Mouse (Mus musculus) limb, embryonic 13.5 days (tissue): Measurements from ENCODE around the gene Rom1. TPM values are rescaled to one million over a fixed set of nuclear protein-coding genes. Genes with fewer than 3 reads are reported as not detected.

Experiments
- ATAC-seq: fragments of 200-750 bp; cut with Nextera tagmentation; 2 replicates; pipeline ENCODE4 v1.8.0; 2017; ENCODE audit warnings: low read depth, moderate number of reproducible peaks, moderate TSS enrichment; ENCODE audit not compliant: low FRiP score
- H3K27ac ChIP-seq: fragments of 300-500 bp; sonication (generic); 2 replicates; pipeline ENCODE4 v1.5.1; 2015; ENCODE audit warnings: inconsistent platforms, mild to moderate bottlenecking, moderate library complexity
- H3K27me3 ChIP-seq: fragments of 300-500 bp; sonication (generic); 2 replicates; pipeline ENCODE4 v1.6.1; 2015; ENCODE audit warnings: mild to moderate bottlenecking, inconsistent platforms
- H3K36me3 ChIP-seq: fragments of 300-500 bp; sonication (generic); 2 replicates; pipeline ENCODE4 v1.6.1; 2015; ENCODE audit warnings: inconsistent platforms, mild to moderate bottlenecking, moderate library complexity
- H3K4me1 ChIP-seq: fragments of 300-500 bp; sonication (generic); 2 replicates; pipeline ENCODE4 v1.6.1; 2015; ENCODE audit warnings: inconsistent platforms
- H3K4me2 ChIP-seq: fragments of 300-500 bp; sonication (generic); replicated peaks from 2 replicates; pipeline ENCODE4 v1.6.1; 2015; ENCODE audit warnings: inconsistent platforms, mild to moderate bottlenecking, moderate library complexity
- H3K4me3 ChIP-seq: fragments of 300-500 bp; sonication (generic); 2 replicates; pipeline ENCODE4 v1.5.1; 2015; ENCODE audit warnings: moderate library complexity, mild to moderate bottlenecking, inconsistent platforms
- H3K9ac ChIP-seq: fragments of 300-500 bp; sonication (generic); 2 replicates; pipeline ENCODE4 v1.6.1; 2015; ENCODE audit warnings: mild to moderate bottlenecking, inconsistent platforms
- H3K9me3 ChIP-seq: fragments of 300-500 bp; sonication (generic); 2 replicates; pipeline ENCODE4 v1.6.1; 2016; ENCODE audit warnings: inconsistent platforms
- WGBS: fragments of 180-500 bp; shearing (Covaris S2); methylation state at CpG from one replicate; pipeline ENCODE4 v1.1.7; 2015; 5-methylcytosine and 5-hydroxymethylcytosine counted together
- polyA plus RNA-seq: library from polyadenylated mRNA; unstranded; fragments of >200 nt; fragmentation: Nextera tagmentation; extraction: Ambion mirVana; gene quantifications from 2 replicates; pipeline ENCODE4 v1.2.1, GENCODE M21; 2015

The Rom1 gene
- polyA plus RNA-seq, 1 experiment from 2014 or later, result 3.2 TPM

DNA sequence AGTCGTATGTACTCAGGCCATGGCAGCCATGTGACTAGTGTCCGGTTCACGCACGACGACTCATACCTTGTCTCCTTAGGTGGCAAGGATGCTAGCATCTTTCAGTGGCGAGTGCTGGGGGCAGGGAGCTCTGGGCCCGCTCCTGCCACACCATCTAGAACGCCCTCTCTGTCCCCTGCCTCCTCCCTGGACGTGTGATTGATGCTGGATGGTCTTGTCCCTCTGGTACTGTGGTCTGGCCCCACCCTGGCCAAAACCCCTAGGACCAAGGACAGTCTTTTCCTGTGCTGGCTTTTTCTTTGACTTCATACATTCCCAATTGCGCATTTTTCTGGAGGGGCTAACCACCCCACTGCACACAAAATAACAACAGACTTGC lies 12.0 kb upstream of the Rom1 start:
- H3K27me3 ChIP-seq, result no peaks in the 10 kb centered on the region
- peak overlapping the region; percentile 97 for H3K4me3 ChIP-seq
- H3K27ac ChIP-seq, result peak overlapping the region; percentile 99
- H3K4me2 ChIP-seq, result peak overlapping the region; percentile 73
- H3K9me3 ChIP-seq, result no peaks in the 10 kb centered on the region
- H3K36me3 ChIP-seq, result peaks cover 62% of the 10 kb centered on the region
- peak overlapping the region; percentile 100 for H3K9ac ChIP-seq
- ATAC-seq, result peak; percentile 25
- WGBS, result 31% methylated on average over 10 of the region's 10 CpGs
- H3K4me1 ChIP-seq, result peaks cover 40% of the 10 kb centered on the region

DNA sequence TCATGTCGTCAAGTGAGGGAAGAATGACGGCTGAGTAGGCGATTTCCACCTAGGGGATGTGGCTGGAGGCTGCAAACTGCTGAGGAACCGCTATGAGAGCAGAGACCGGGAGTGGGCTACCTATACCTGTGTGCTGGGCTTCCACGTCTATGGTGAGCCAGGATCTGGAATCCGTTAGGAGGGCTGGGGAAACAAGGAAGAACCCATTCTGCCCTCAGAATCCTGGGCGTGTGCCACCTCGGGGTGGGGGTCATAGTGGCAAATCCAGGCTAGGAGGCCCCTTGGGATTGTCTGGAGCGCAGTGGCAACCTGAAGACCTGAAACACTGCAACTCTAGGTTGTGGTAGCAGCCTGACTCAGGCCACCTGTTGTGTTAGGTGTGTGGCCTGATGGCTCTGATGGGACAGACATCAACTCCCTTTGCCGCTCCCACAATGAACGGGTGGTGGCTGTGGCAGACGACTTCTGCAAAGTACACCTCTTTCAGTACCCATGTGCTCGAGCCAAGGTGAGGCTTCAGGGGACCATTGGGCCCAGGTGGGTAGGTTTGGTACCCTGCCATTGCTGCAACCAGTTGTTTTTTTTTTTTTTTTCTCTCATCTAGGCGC lies 11.5 kb upstream of the Rom1 start:
- 72% methylated on average over 15 of the region's 15 CpGs for WGBS
- H3K4me2 ChIP-seq, result peak overlapping the region; percentile 73
- peak overlapping the region; percentile 99; the same call in 1 of the 2 replicates for H3K27ac ChIP-seq
- H3K9ac ChIP-seq, result peak overlapping the region; percentile 100
- H3K9me3 ChIP-seq, result no peaks in the 10 kb centered on the region
- H3K36me3 ChIP-seq, result peaks cover 61% of the 10 kb centered on the region
- no peak for ATAC-seq
- peak overlapping the region; percentile 97 for H3K4me3 ChIP-seq
- H3K4me1 ChIP-seq, result peaks cover 40% of the 10 kb centered on the region
- no peaks in the 10 kb centered on the region for H3K27me3 ChIP-seq

DNA sequence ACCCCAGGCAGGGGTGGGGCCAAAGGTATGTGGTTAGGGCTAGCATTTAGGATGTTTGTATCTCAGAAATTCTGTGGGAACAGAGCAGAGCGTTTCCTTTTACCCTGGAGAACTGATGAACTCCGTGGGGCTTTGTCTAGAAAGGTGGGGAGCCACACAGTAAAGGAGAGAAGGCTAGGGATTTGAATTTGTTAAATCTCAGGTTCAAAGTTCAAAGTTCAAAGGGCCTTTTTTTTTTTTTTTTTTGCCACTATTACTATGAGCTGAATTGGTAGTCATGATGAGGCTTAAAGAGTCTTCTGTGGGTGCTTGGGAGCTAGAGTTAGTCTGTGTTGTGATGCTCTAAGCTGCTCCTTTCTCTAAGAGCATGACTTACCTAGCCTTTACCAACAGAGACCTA lies 7.6 kb upstream of the Rom1 start:
- peaks cover 14% of the 10 kb centered on the region for H3K4me1 ChIP-seq
- peaks cover 71% of the 10 kb centered on the region for H3K36me3 ChIP-seq
- H3K4me3 ChIP-seq, result no peak overlapping the region
- no peak overlapping the region for H3K27ac ChIP-seq
- ATAC-seq, result no peak
- H3K27me3 ChIP-seq, result no peaks in the 10 kb centered on the region
- no peak overlapping the region for H3K4me2 ChIP-seq
- H3K9me3 ChIP-seq, result no peaks in the 10 kb centered on the region
- 86% methylated on average over 2 of the region's 2 CpGs for WGBS
- no peak overlapping the region for H3K9ac ChIP-seq

DNA sequence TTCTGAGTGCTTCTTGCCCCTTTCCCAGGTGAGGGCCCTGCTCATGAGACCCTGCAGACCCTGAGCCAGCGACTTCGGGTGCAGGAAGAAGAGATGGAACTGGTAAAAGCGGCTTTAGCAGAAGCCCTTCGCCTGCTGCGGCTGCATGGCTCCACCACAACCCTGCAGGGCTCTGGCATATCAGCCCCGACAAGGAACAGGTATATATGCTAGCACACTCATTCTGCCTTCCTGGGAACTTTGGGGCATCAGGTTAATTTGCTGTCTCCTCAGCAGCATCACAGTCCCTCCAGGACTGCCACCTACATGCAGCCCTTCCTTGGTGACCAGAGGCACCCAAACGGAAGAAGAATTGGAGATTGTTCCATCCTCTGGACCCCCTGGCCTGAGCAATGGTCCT lies 1.6 kb upstream of the Rom1 start:
- no peaks in the 10 kb centered on the region for H3K9me3 ChIP-seq
- H3K4me1 ChIP-seq, result peaks cover 11% of the 10 kb centered on the region
- H3K4me3 ChIP-seq, result peak overlapping the region; percentile 80
- WGBS, result 73% methylated on average over 7 of the region's 7 CpGs
- H3K27ac ChIP-seq, result no peak overlapping the region
- ATAC-seq, result no peak
- peak overlapping the region; percentile 91 for H3K9ac ChIP-seq
- peak overlapping the region; percentile 72 for H3K4me2 ChIP-seq
- H3K27me3 ChIP-seq, result no peaks in the 10 kb centered on the region
- peaks cover 62% of the 10 kb centered on the region for H3K36me3 ChIP-seq

DNA sequence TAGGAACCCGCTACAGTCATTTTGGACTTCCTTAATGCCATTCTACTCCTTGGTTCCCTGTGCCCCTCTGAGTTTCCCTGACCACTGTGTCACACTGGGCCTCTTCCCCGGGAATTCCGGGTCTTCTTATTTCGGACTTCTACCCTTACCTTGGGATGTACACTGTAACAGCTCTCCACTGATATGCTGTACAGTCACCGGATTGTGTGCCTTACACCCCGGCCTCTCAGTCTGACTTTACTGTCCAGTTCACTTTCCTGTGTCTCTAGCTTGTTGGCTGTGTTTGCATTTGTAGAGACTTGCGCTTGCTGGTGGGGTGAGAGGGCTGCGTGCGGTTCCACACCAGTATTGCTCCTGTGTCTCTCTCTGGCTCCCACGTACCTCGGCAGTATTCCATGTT lies 961 bp upstream of the Rom1 start:
- WGBS, result 7% methylated on average over 11 of the region's 11 CpGs

DNA sequence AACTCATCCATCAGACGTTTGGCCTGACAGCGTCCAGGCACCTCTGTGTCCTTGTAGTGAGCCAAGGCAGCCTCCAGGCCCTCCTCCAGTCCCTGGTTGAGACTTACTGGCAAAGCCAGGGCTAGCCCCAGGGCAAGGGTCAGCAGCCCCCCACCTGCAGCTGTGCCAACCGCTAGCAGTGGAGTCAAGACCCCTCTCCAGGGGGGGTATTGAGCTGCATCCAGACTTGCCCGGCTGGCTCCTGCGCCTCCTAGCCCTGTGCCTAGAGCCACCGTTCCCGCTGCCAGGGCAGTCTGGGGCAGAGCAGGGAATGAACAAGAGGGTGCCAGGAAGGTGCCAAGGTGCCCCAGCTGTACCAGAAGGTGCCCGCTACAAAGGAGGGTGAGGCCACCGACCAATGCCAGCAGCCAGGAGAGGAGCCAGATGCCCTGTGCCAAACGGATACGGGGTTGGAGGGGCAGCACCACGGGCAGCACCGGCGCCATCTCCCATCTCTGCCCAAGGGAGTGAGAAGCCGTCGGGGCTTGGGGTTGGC lies 400 bp downstream of the Rom1 start:
- WGBS, result 20% methylated on average over 16 of the region's 16 CpGs
- Histone ChIP-seq H3K36me3 (peaks cover 49% of the 10 kb centered on the region), H3K4me2 (peak overlapping the region; percentile 72), H3K9ac (peak overlapping the region; percentile 91), H3K4me3 (peak overlapping the region; percentile 80), H3K27me3 (no peaks in the 10 kb centered on the region), H3K4me1 (peaks cover 11% of the 10 kb centered on the region), H3K27ac (peak overlapping the region; percentile 74; the same call in 1 of the 2 replicates), H3K9me3 (no peaks in the 10 kb centered on the region)
- ATAC-seq, result peak; percentile 13; the same call in 1 of the 2 replicates

More for the DNA sequence above, 961 bp upstream of the Rom1 start:
- ATAC-seq, result no peak
- Histone ChIP-seq H3K36me3 (peaks cover 62% of the 10 kb centered on the region), H3K9ac (peak overlapping the region; percentile 91), H3K27me3 (no peaks in the 10 kb centered on the region), H3K9me3 (no peaks in the 10 kb centered on the region), H3K4me1 (peaks cover 11% of the 10 kb centered on the region), H3K4me3 (peak overlapping the region; percentile 80), H3K4me2 (peak overlapping the region; percentile 72), H3K27ac (peak overlapping the region; percentile 74; the same call in 1 of the 2 replicates)

DNA sequence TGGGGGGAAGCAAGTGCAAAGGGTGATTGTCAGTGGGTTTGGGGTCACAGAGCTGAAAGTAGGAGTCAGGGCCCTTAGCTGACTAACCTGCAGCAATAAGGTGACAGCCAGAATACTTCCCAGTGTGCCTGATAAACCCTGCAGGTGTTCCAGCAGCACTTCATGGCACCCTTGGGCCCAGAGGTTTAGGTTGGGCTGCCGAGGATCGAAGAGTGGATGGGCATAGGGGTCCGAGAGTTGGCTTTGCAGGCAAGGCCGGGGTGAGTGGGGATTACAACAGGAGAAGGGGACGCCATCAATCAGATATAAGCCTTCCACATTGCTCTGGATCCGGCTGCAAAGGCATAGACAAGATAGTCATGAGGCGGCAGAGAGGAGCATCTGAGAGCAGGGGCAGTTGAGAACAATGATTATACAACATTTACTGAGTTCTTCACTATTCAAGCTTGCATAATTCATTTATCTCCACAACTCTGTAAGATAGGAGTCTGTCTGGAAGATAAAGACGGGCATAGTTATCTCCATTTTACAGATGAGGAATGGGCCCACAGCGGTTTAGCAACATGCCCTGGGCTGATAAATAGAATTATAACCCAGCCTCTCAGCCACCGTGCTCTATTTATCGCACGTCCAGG lies 1.1 kb downstream of the Rom1 start:
- no peak for ATAC-seq
- Histone ChIP-seq H3K4me1 (peaks cover 11% of the 10 kb centered on the region), H3K4me2 (no peak overlapping the region), H3K4me3 (no peak overlapping the region), H3K27ac (no peak overlapping the region), H3K9me3 (no peaks in the 10 kb centered on the region), H3K27me3 (no peaks in the 10 kb centered on the region), H3K36me3 (peaks cover 42% of the 10 kb centered on the region), H3K9ac (no peak overlapping the region)
- 87% methylated on average over 12 of the region's 12 CpGs for WGBS

DNA sequence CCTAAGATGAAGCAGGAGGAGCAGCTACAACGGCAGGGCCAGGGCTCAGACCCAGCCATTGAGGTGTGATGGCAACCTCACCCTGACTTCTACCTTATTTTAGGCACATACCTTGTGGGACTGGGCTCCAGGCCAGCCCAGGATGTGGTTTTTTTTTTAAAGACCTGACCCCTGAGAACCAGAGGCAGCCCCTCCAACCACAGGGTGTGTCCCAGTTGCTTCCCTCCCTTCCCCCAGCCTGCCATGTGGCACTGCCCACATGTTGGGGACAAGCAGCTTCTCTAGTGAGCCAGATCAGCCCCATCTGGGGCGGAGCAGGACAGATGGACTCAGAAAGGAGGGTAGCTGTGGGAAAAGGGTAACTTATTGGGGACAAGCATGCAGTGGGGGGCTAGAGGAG lies 2.4 kb downstream of the Rom1 start:
- Histone ChIP-seq H3K4me3 (no peak overlapping the region), H3K9ac (peak overlapping the region; percentile 25; the same call in 1 of the 2 replicates), H3K4me2 (no peak overlapping the region), H3K27ac (no peak overlapping the region), H3K9me3 (no peaks in the 10 kb centered on the region), H3K36me3 (peaks cover 35% of the 10 kb centered on the region), H3K4me1 (peaks cover 13% of the 10 kb centered on the region), H3K27me3 (no peaks in the 10 kb centered on the region)
- 85% methylated on average over 2 of the region's 2 CpGs for WGBS
- ATAC-seq, result no peak

DNA sequence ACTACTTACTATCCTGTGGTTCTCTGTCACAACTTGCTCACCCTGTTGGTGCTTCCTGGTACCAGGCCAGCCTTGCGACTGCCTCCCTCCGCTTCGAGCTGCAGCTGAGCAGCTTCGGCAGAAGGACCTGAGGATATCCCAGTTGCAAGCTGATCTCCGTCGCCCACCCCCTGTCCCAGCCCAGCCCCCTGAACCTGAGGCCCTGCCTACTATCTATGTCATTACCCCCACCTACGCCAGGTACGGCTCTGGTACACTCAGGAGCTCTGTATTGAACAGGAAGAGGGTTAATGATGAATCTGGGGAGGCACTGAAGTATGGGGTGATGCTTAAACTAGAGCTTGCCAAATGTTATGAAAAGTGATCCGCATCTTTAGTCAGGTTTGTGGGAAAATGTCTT lies 7.4 kb downstream of the Rom1 start:
- H3K9ac ChIP-seq, result peak overlapping the region; percentile 46
- no peaks in the 10 kb centered on the region for H3K9me3 ChIP-seq
- peak overlapping the region; percentile 77 for H3K4me2 ChIP-seq
- 77% methylated on average over 9 of the region's 9 CpGs for WGBS
- H3K27me3 ChIP-seq, result no peaks in the 10 kb centered on the region
- H3K27ac ChIP-seq, result no peak overlapping the region
- no peak overlapping the region for H3K4me3 ChIP-seq
- peaks cover 24% of the 10 kb centered on the region for H3K36me3 ChIP-seq
- peaks cover 13% of the 10 kb centered on the region for H3K4me1 ChIP-seq
- no peak for ATAC-seq

DNA sequence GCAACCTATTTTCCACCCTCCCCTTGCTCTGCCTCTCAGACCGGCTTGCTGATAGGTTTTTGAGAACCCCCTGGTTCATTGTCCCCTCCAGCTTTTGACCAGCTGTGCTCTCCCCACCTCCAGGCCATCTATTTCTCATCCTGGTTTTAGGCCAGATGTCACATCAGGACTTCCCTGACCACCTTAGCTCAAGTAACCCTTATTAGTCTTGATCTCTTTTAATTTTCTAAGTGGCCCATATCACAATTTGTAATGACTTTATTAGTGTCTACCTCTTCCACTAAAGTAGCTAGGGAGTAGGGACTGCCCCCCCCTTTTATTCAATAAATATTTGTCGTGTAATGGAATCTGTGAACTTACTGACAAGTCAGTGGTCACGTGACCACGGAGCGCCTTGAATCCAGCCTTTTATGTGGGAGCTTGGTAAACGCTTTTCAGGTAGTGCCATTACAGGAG lies 8.3 kb downstream of the Rom1 start:
- peaks cover 13% of the 10 kb centered on the region for H3K4me1 ChIP-seq
- H3K27me3 ChIP-seq, result no peaks in the 10 kb centered on the region
- H3K9me3 ChIP-seq, result no peaks in the 10 kb centered on the region
- peak overlapping the region; percentile 82 for H3K9ac ChIP-seq
- 1% methylated on average over 6 of the region's 6 CpGs for WGBS
- H3K27ac ChIP-seq, result peak overlapping the region; percentile 80
- peak overlapping the region; percentile 75 for H3K4me3 ChIP-seq
- peak overlapping the region; percentile 77 for H3K4me2 ChIP-seq
- peaks cover 25% of the 10 kb centered on the region for H3K36me3 ChIP-seq
- no peak for ATAC-seq

DNA sequence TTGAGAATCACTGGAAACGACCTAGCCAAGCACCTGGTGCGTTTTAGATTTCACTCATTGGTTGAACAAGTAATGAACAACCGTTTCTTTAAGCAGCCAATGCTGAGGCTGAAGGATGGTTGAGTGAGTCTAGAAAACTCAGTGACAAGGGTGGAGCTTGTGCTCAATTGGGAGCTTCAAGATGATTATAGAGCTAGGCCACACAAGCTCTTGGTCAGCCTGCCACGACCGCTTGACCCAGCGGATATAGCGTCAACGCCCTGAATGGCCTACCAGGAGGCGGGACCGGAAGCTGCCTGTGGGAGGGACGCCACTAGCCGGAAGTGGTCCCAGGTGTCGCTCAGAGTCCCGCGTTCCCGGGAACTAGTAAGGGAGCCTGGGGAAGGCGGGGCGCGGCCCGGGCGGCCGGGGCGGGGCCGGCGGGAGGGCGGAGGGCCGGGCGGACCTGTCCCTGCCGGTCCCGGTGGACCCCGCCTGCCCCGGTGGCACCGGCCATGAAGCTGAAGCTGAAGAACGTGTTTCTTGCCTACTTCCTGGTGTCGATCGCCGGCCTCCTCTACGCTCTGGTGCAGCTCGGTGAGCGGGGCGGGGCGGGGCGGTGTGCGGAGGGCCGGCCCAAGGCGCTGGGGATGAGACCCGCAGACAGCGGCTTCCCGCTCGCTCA lies 9.0 kb downstream of the Rom1 start, which contains the start of gene B3gat3:
Gene B3gat3 (plus strand): TSS at position 302 of the 664 bp plus-strand sequence.
- H3K27ac ChIP-seq, result peak within 1 kb of the TSS; percentile 80
- WGBS, result 2% methylated on average over 46 of the region's 50 CpGs
- H3K4me3 ChIP-seq, result peak within 1 kb of the TSS; percentile 75
- H3K9me3 ChIP-seq, result no peaks in the 10 kb centered on the region
- H3K4me2 ChIP-seq, result peak within 1 kb of the TSS; percentile 77
- peak within 1 kb of the TSS; percentile 82 for H3K9ac ChIP-seq
- peaks cover 25% of the 10 kb centered on the region for H3K36me3 ChIP-seq
- no peaks in the 10 kb centered on the region for H3K27me3 ChIP-seq
- ATAC-seq, result peak; percentile 96
- peaks cover 13% of the 10 kb centered on the region for H3K4me1 ChIP-seq

DNA sequence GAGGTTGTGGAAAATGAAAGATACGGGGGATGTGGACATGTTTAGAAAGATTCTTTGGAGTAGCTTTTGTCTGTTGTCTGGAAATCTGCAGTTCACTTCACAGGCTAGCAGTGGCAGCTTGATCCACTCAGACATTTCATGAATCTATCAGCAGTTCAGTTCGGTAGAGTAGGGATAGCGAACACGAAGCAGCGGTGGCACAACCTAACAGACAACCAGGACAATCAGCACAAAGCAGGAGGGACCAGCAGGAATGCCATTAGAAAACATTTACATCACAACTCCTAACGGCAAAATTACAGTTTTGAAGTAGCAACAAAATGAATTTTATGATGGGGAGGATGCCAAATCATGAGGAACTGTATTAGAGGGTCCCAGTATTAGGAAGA lies 9.5 kb downstream of the Rom1 start:
- no peaks in the 10 kb centered on the region for H3K9me3 ChIP-seq
- H3K4me3 ChIP-seq, result peak overlapping the region; percentile 75
- 68% methylated on average over 6 of the region's 6 CpGs for WGBS
- H3K36me3 ChIP-seq, result peaks cover 28% of the 10 kb centered on the region
- peak overlapping the region; percentile 80; the same call in 1 of the 2 replicates for H3K27ac ChIP-seq
- no peak for ATAC-seq
- peaks cover 13% of the 10 kb centered on the region for H3K4me1 ChIP-seq
- H3K27me3 ChIP-seq, result no peaks in the 10 kb centered on the region
- peak overlapping the region; percentile 77 for H3K4me2 ChIP-seq
- H3K9ac ChIP-seq, result no peak overlapping the region
